Mouse (Mus musculus) neural tube, embryonic 14.5 days (tissue): ENCODE data around the gene 1700024P04Rik. TPM values are rescaled to one million over a fixed set of nuclear protein-coding genes. Genes with fewer than 3 reads are reported as not detected.
A peak's percentile ranks its signal among the peaks of the same experiment; 100 is the strongest.

Experiments
- ATAC-seq: fragments of 200-750 bp; cut with Nextera tagmentation; 2 replicates; pipeline ENCODE4 v1.8.0; 2017; ENCODE audit warnings: low read depth, mild to moderate bottlenecking, moderate TSS enrichment, moderate library complexity
- H3K27ac ChIP-seq: fragments of 300-500 bp; sonication (generic); 2 replicates; pipeline ENCODE4 v1.5.1; 2014; ENCODE audit warnings: low read depth, mild to moderate bottlenecking, control low read depth, low read length, moderate library complexity, mixed read lengths
- H3K27me3 ChIP-seq: fragments of 300-500 bp; sonication (generic); 2 replicates; pipeline ENCODE4 v1.6.1; 2014; ENCODE audit warnings: low read length; ENCODE audit not compliant: control insufficient read depth, insufficient read depth
- H3K36me3 ChIP-seq: fragments of 300-500 bp; sonication (generic); 2 replicates; pipeline ENCODE4 v1.6.1; 2014; ENCODE audit warnings: low read length, mixed read lengths; ENCODE audit not compliant: control insufficient read depth, insufficient read depth
- H3K4me1 ChIP-seq: fragments of 300-500 bp; sonication (generic); 2 replicates; pipeline ENCODE4 v1.6.1; 2014; ENCODE audit warnings: low read length; ENCODE audit not compliant: control insufficient read depth, insufficient read depth
- H3K4me2 ChIP-seq: fragments of 300-500 bp; sonication (generic); 2 replicates; pipeline ENCODE4 v1.6.1; 2014; ENCODE audit warnings: mild to moderate bottlenecking, low read depth, low read length, control low read depth
- H3K4me3 ChIP-seq: fragments of 300-500 bp; sonication (generic); 2 replicates; pipeline ENCODE4 v1.5.1; 2014; ENCODE audit warnings: low read depth, low read length, control low read depth, mixed read lengths
- H3K9ac ChIP-seq: fragments of 300-500 bp; sonication (generic); replicated peaks from 2 replicates; pipeline ENCODE4 v1.6.1; 2014; ENCODE audit warnings: low read depth, mild to moderate bottlenecking, control low read depth, low read length, mixed read lengths
- H3K9me3 ChIP-seq: fragments of 300-500 bp; sonication (generic); 2 replicates; pipeline ENCODE4 v1.6.1; 2016; ENCODE audit warnings: low read length; ENCODE audit not compliant: control insufficient read depth
- WGBS: fragments of 180-500 bp; shearing (Covaris S2); extraction: QIAGEN DNeasy Blood & Tissue Kit; methylation state at CpG from one replicate; pipeline ENCODE4 v1.1.7; 2014; 5-methylcytosine and 5-hydroxymethylcytosine counted together
- polyA plus RNA-seq: library from polyadenylated mRNA; unstranded; fragments of >200 nt; fragmentation: Nextera tagmentation; extraction: Ambion mirVana; gene quantifications from 2 replicates; pipeline ENCODE4 v1.2.1, GENCODE M21; 2014

Gene 1700024P04Rik
- not detected in 2 replicates for polyA plus RNA-seq

- Histone ChIP-seq H3K4me1 (no peaks in the 10 kb centered on the region), H3K27me3 (no peaks in the 10 kb centered on the region), H3K27ac (no peak within 1 kb of the TSS), H3K9me3 (no peaks in the 10 kb centered on the region), H3K9ac (no peak within 1 kb of the TSS), H3K36me3 (no peaks in the 10 kb centered on the region), H3K4me2 (no peak within 1 kb of the TSS), H3K4me3 (no peak within 1 kb of the TSS)
- WGBS: 83% methylated on average over 2 of the region's 2 CpGs
- ATAC-seq: no peak
These were observed at the start of gene 1700024P04Rik for GRCm38 (mm10) chr13:98984465-98984864. Gene 1700024P04Rik, minus strand, starts transcription at chr13:98984565.

- WGBS: 18% methylated on average over 11 of the region's 11 CpGs
- H3K9ac ChIP-seq: no peak overlapping the region
These were observed 47.2 kb upstream of the 1700024P04Rik start for GRCm38 (mm10) chr13:99031223-99032216.

DNA sequence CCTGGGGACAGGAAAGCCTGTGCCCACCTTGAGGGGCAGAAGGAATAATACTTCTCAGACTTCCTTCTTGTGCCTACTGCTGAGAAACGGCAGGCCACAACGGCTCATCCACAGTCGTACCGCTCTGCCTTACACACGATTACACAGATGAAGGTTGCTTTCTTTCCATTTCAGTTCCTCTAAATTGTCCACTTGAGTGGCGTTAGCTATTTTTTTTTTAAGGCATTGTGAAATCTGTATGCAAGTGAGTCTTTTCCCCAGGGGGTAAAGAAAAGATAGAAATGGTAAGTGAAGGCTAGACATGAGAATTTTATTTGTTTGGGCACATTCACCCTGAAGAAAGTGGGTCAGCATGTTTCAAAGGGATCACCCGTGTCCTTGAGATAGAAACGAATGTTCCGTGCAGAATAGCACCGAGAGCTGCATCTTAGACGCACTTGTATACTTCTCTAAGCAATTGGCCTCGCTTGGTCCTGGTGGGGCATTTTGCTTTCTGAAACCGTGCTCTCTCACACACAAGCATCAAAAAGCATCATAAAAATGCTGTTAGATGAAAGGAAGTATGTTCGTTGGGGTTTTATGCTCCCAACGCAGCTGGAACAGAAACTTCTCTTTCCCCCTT, 46.3 kb upstream of the 1700024P04Rik start:
- Histone ChIP-seq H3K36me3 (no peaks in the 10 kb centered on the region), H3K4me3 (no peak overlapping the region), H3K27ac (peak overlapping the region; percentile 75), H3K9me3 (no peaks in the 10 kb centered on the region), H3K9ac (no peak overlapping the region), H3K27me3 (no peaks in the 10 kb centered on the region), H3K4me1 (peaks cover 29% of the 10 kb centered on the region), H3K4me2 (peak overlapping the region; percentile 26)
- peak; percentile 41 for ATAC-seq
- WGBS: 14% methylated on average over 15 of the region's 15 CpGs

More at GRCm38 (mm10) chr13:99031223-99032216, 47.2 kb upstream of the 1700024P04Rik start:
- Histone ChIP-seq H3K27me3 (no peaks in the 10 kb centered on the region), H3K9me3 (no peaks in the 10 kb centered on the region), H3K4me3 (0 out of 2 replicates have a peak overlapping the region, but pooled peaks have one; percentile 3), H3K36me3 (no peaks in the 10 kb centered on the region), H3K4me2 (peak overlapping the region; percentile 26), H3K27ac (peak overlapping the region; percentile 75), H3K4me1 (peaks cover 29% of the 10 kb centered on the region)
- peak; percentile 82 for ATAC-seq

DNA sequence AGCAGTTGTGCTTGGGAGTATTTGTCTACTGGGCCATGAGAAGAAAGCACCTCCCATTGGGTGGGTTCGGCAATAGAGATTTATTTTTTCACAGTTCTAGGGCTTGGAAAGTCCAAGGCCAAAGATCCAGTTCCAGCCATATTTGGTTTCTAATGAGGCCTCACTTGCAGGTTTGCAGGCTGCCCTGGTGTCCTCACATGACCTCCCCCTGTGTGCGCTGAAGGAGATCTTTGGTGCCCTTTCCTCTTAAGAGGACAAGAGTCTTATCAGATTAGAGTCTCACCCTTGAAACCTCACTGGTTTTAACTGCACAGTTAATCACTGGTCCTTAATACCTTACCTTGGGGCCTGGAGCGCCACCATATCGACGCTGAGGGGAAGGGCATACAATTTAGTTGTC, 40.9 kb upstream of the 1700024P04Rik start:
- WGBS: 84% methylated on average over 5 of the region's 5 CpGs
- Histone ChIP-seq H3K9ac (no peak overlapping the region), H3K36me3 (no peaks in the 10 kb centered on the region), H3K4me1 (peaks cover 15% of the 10 kb centered on the region; the same call in 1 of the 2 replicates), H3K27ac (no peak overlapping the region), H3K4me2 (no peak overlapping the region), H3K27me3 (no peaks in the 10 kb centered on the region), H3K4me3 (no peak overlapping the region), H3K9me3 (no peaks in the 10 kb centered on the region)
- ATAC-seq: no peak

DNA sequence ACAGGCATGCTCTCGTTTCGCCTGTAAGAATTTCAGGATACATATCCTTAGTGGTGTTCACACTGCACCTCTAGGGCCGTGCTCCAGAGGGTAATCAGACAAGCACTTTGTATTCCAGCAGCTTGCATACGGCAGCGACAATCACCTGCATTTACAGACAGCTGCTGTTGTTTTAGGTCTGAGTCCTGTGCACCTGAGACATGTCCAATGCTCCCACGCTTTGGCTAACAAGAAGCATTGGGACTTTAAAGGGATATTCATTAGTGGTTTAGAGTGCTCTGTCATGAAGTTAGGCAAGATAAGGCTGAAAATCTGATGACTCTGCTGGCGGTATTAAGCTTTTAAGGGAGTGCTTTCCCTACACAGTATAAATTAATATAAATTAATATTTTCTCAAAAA, 37.7 kb upstream of the 1700024P04Rik start:
- Histone ChIP-seq H3K9me3 (no peaks in the 10 kb centered on the region), H3K4me2 (no peak overlapping the region), H3K4me1 (peaks cover 12% of the 10 kb centered on the region; the same call in 1 of the 2 replicates), H3K36me3 (no peaks in the 10 kb centered on the region), H3K27me3 (no peaks in the 10 kb centered on the region), H3K4me3 (no peak overlapping the region), H3K9ac (no peak overlapping the region), H3K27ac (peak overlapping the region; percentile 13; the same call in 1 of the 2 replicates)
- WGBS: 36% methylated on average over 7 of the region's 7 CpGs
- no peak for ATAC-seq

DNA sequence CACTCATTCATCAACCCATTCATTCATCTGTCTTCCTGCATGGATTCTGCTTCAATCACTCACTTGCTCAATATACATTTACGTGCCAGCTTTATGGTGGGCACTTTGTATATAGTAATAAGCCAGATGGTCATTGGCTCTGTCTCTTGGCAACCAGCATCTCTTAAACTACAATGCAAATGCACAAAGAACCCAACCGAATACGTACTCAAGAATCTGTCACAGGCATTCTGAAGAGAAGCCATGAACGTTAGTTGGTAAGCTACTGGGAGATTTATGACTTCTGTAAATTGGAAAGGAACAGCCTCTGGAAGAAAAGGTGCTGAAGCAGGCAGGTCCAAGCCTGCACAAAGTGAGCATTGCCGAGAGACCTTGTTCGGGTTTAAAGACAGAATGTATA, 36.8 kb upstream of the 1700024P04Rik start:
- no peaks in the 10 kb centered on the region for H3K27me3 ChIP-seq
- H3K36me3 ChIP-seq: no peaks in the 10 kb centered on the region
- ATAC-seq: no peak
- peaks cover 12% of the 10 kb centered on the region; the same call in 1 of the 2 replicates for H3K4me1 ChIP-seq
- H3K27ac ChIP-seq: no peak overlapping the region
- H3K4me3 ChIP-seq: no peak overlapping the region
- 14% methylated on average over 6 of the region's 6 CpGs for WGBS
- H3K9me3 ChIP-seq: no peaks in the 10 kb centered on the region
- no peak overlapping the region for H3K9ac ChIP-seq
- no peak overlapping the region for H3K4me2 ChIP-seq

DNA sequence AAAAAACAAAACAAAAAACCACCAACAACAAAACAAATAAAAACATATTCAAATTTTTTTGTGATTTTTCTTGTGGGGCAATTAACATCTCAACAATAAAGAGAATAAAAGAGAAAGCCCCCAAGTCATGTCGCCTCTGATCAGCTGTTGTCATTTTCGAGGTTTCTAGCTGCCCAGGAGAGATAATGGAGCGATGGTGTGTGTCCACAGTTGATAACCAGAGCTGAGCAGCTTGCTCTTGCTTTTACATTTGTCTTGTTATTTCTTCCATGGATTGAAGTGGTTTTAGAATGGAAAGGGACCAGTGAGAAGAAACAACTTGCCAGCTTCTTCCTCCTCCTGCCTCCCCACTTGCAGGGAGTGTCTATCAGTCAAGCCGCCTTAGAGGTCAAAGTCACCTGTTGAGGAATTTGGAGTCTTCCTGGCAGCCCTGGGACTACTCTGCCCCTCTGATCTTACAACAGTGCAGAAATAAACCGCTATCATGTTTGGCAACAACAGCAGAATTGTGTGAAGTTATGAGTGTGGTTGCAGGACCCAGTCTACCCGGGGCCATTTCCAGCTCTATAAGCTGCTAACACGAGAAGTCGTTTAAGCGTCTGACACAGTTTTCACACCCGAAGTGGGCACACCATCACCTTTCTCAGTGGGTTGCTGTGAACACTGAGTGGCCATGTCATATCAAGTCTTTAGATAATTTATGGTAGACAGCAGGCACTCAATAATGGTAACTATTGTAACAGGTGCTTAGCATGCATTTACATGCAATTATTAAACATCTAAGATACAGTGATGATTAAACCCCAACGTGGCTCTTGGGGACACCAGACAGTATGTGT, 35.7 kb upstream of the 1700024P04Rik start:
- ATAC-seq: no peak
- H3K4me2 ChIP-seq: no peak overlapping the region
- H3K4me3 ChIP-seq: no peak overlapping the region
- WGBS: 83% methylated on average over 11 of the region's 11 CpGs
- no peaks in the 10 kb centered on the region for H3K9me3 ChIP-seq
- H3K27me3 ChIP-seq: no peaks in the 10 kb centered on the region
- H3K9ac ChIP-seq: no peak overlapping the region
- H3K27ac ChIP-seq: no peak overlapping the region
- peaks cover 12% of the 10 kb centered on the region; the same call in 1 of the 2 replicates for H3K4me1 ChIP-seq
- H3K36me3 ChIP-seq: no peaks in the 10 kb centered on the region

DNA sequence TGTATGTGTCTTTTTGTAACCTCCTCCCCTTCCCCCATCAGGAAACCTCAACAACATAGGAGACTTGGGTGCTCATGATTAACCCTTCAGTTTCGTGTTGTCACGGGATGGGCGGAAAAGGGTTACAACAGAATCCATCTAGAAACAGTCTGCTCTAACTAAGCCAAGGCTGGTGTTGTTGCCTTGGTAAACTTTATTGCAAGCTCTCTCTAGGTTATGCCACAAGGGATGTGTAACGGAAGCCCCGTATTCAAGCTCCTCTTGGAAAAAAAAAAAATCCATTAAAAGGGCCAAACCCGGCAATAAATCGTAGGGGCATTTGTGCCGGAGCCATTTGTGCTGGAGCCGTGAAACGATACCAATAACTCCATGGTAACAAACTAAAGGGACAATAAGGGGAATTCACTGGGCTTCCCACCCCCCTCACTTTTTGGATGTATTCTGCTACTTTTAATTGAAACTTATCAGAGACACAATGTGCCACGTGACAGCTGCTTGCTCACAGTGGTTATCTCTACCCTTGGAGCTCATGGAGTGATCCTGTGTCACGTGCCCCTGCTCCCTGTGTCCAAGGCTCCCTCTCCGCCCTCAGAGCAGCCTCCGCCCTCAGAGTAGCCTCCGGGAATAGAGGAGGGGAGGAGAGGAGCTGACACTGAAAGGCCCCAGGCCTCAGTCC, 34.3 kb upstream of the 1700024P04Rik start:
- no peak overlapping the region for H3K4me3 ChIP-seq
- H3K4me1 ChIP-seq: peaks cover 12% of the 10 kb centered on the region; the same call in 1 of the 2 replicates
- H3K27ac ChIP-seq: peak overlapping the region; percentile 39; the same call in 1 of the 2 replicates
- no peak overlapping the region for H3K9ac ChIP-seq
- ATAC-seq: peak; percentile 93
- H3K36me3 ChIP-seq: no peaks in the 10 kb centered on the region
- 7% methylated on average over 15 of the region's 15 CpGs for WGBS
- H3K27me3 ChIP-seq: no peaks in the 10 kb centered on the region
- H3K9me3 ChIP-seq: no peaks in the 10 kb centered on the region
- H3K4me2 ChIP-seq: peak overlapping the region; percentile 20; the same call in 1 of the 2 replicates
